Mouse (Mus musculus): ENCODE measurements at regions not wholly inside any gene's neighbourhood (a gene's known extent, or its start where the extent isn't known, plus 50 kb on each side); places are given as distances from the start of the nearest gene placed in this dataset.

GRCm38 (mm10) chr8:89632304-89632703 lies 588.3 kb upstream of the Sall1 start:
- WGBS = 83% methylated on average over 5 of the region's 5 CpGs
- no peak overlapping the region for H3K27ac ChIP-seq (ENCODE audit: control insufficient read depth, insufficient read depth, low read depth, low read length, poor library complexity)
- H3K4me1 ChIP-seq (ENCODE audit: control insufficient read depth, insufficient read depth, low read length) = no peaks in the 10 kb centered on the region; the same call in 1 of the 2 replicates
- H3K4me3 ChIP-seq (replicated peaks; ENCODE audit: control insufficient read depth, low read depth, low read length) = no peak overlapping the region
- TF ChIP-seq CTCF (IDR thresholded peaks at IDR 0.05; ENCODE audit: control insufficient read depth, insufficient read depth, low read length) = no peak
- no peak for TF ChIP-seq POLR2A (IDR thresholded peaks at IDR 0.05; ENCODE audit: borderline replicate concordance, control insufficient read depth, low read depth, low read length)

DNA sequence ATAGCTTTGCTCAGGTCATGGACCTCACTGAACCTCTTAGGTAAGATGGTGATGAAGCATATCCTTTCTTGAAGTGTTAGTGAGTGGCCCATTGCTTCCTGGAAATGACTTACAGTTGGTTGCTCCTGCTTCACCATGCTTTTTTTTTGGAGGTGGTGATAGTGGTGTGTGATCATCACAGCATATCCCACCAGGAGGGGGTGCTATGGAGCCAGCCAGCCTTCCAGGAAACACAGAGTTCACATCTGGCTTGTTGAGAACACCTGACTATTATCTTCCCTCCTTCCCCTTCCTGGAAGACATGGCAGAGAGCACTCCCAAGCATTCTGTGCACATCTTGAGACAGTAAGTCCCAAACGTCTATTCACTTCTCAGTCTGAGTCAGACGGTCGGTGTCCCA lies 586.6 kb upstream of the Sall1 start:
- TF ChIP-seq POLR2A (IDR thresholded peaks at IDR 0.05; ENCODE audit: borderline replicate concordance, control insufficient read depth, low read depth, low read length) = no peak
- TF ChIP-seq CTCF (IDR thresholded peaks at IDR 0.05; ENCODE audit: control insufficient read depth, insufficient read depth, low read length) = peak; percentile 59
- no peaks in the 10 kb centered on the region; the same call in 1 of the 2 replicates for H3K4me1 ChIP-seq (ENCODE audit: control insufficient read depth, insufficient read depth, low read length)
- 65% methylated on average over 3 of the region's 3 CpGs for WGBS
- no peak overlapping the region for H3K27ac ChIP-seq (ENCODE audit: control insufficient read depth, insufficient read depth, low read depth, low read length, poor library complexity)
- no peak overlapping the region for H3K4me3 ChIP-seq (replicated peaks; ENCODE audit: control insufficient read depth, low read depth, low read length)

DNA sequence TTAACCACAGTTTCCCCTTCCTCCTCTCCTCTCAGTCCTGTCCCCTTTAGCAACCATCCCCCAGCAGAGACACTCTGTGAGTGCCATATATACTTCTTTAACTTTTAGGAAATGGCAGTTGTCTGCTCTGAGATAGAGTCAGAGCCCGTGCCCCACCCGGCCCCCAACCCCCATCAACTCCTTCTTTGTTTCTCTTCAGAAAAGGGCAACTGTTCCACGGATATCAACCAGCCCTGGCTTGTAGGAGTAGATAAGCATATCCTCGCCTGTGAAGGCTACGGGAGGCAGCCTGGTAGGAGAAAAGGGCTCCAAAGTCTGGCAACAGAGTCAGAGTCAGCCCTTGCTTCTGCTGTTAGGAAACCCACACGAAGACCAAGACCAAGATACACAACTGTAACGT lies 574.1 kb upstream of the Sall1 start:
- H3K4me1 ChIP-seq (ENCODE audit: control insufficient read depth, insufficient read depth, low read length) = no peaks in the 10 kb centered on the region
- H3K27ac ChIP-seq (ENCODE audit: control insufficient read depth, insufficient read depth, low read depth, low read length, poor library complexity) = no peak overlapping the region
- 61% methylated on average over 7 of the region's 7 CpGs for WGBS
- TF ChIP-seq POLR2A (IDR thresholded peaks at IDR 0.05; ENCODE audit: borderline replicate concordance, control insufficient read depth, low read depth, low read length) (no peak), CTCF (IDR thresholded peaks at IDR 0.05; ENCODE audit: control insufficient read depth, insufficient read depth, low read length) (no peak)
- H3K4me3 ChIP-seq (replicated peaks; ENCODE audit: control insufficient read depth, low read depth, low read length) = no peak overlapping the region

GRCm38 (mm10) chr8:89615863-89616558 lies 572.0 kb upstream of the Sall1 start:
- no peak for TF ChIP-seq CTCF (IDR thresholded peaks at IDR 0.05; ENCODE audit: control insufficient read depth, insufficient read depth, low read length)
- TF ChIP-seq POLR2A (IDR thresholded peaks at IDR 0.05; ENCODE audit: borderline replicate concordance, control insufficient read depth, low read depth, low read length) = no peak
- no peak overlapping the region for H3K4me3 ChIP-seq (replicated peaks; ENCODE audit: control insufficient read depth, low read depth, low read length)
- WGBS = 73% methylated on average over 8 of the region's 8 CpGs
- H3K27ac ChIP-seq (ENCODE audit: control insufficient read depth, insufficient read depth, low read depth, low read length, poor library complexity) = no peak overlapping the region
- H3K4me1 ChIP-seq (ENCODE audit: control insufficient read depth, insufficient read depth, low read length) = no peaks in the 10 kb centered on the region

DNA sequence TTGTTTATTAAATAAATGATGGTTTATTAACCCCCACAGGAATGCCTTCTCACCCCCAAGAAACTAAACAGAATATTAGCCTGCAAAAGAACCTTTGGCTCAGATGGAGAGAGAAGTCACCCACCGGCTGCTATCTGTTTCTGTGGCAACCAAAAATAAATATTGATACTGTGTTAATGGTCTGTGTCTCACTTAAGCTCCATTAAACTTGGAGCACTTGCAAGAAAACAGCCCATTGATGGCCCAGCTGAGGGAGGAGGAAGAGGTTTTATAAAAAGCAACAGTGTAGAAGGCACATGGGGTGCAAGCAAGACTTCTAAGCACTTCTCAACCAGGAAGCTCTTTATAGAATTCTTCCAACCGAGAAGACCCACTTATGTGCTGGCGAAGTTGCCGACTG lies 565.1 kb upstream of the Sall1 start:
- Histone ChIP-seq H3K4me1 (ENCODE audit: control insufficient read depth, insufficient read depth, low read length) (no peaks in the 10 kb centered on the region), H3K27ac (ENCODE audit: control insufficient read depth, insufficient read depth, low read depth, low read length, poor library complexity) (no peak overlapping the region), H3K4me3 (replicated peaks; ENCODE audit: control insufficient read depth, low read depth, low read length) (no peak overlapping the region)
- TF ChIP-seq CTCF (IDR thresholded peaks at IDR 0.05; ENCODE audit: control insufficient read depth, insufficient read depth, low read length) (no peak), POLR2A (IDR thresholded peaks at IDR 0.05; ENCODE audit: borderline replicate concordance, control insufficient read depth, low read depth, low read length) (no peak)
- 68% methylated on average over 4 of the region's 4 CpGs for WGBS

GRCm38 (mm10) chr8:89605905-89606468 lies 562.0 kb upstream of the Sall1 start:
- H3K4me3 ChIP-seq (replicated peaks; ENCODE audit: control insufficient read depth, low read depth, low read length) = no peak overlapping the region
- no peaks in the 10 kb centered on the region for H3K4me1 ChIP-seq (ENCODE audit: control insufficient read depth, insufficient read depth, low read length)
- 81% methylated on average over 4 of the region's 4 CpGs for WGBS
- no peak overlapping the region for H3K27ac ChIP-seq (ENCODE audit: control insufficient read depth, insufficient read depth, low read depth, low read length, poor library complexity)
- TF ChIP-seq POLR2A (IDR thresholded peaks at IDR 0.05; ENCODE audit: borderline replicate concordance, control insufficient read depth, low read depth, low read length) (no peak), CTCF (IDR thresholded peaks at IDR 0.05; ENCODE audit: control insufficient read depth, insufficient read depth, low read length) (no peak)

- Histone ChIP-seq H3K27ac (ENCODE audit: control insufficient read depth, insufficient read depth, low read depth, low read length, poor library complexity) (no peak overlapping the region), H3K4me1 (ENCODE audit: control insufficient read depth, insufficient read depth, low read length) (no peaks in the 10 kb centered on the region), H3K4me3 (replicated peaks; ENCODE audit: control insufficient read depth, low read depth, low read length) (no peak overlapping the region)
- WGBS = 87% methylated on average over 3 of the region's 3 CpGs
- TF ChIP-seq CTCF (IDR thresholded peaks at IDR 0.05; ENCODE audit: control insufficient read depth, insufficient read depth, low read length) = no peak
- no peak for TF ChIP-seq POLR2A (IDR thresholded peaks at IDR 0.05; ENCODE audit: borderline replicate concordance, control insufficient read depth, low read depth, low read length)
Observed at GRCm38 (mm10) chr8:89604461-89604860, 560.5 kb upstream of the Sall1 start.

DNA sequence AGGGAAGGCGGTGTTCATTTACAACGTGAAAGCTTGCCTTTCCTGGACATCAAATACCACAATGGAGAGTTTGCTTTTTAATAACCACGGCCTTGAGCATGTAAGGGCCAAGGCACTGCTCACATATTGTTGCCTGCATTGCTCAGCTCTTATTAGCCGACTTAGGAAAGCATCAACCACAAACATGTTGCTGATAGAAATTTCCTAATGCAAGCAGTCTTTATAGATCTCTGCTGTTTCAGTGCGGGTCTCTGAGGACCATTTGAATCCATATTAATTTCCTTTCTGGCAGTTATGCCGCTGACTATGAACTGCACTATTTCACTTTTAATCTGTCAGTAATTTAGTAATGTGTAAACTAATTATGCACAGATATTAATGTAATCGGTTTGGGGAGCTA lies 552.4 kb upstream of the Sall1 start:
- Histone ChIP-seq H3K4me1 (ENCODE audit: control insufficient read depth, insufficient read depth, low read length) (no peaks in the 10 kb centered on the region), H3K27ac (ENCODE audit: control insufficient read depth, insufficient read depth, low read depth, low read length, poor library complexity) (no peak overlapping the region), H3K4me3 (replicated peaks; ENCODE audit: control insufficient read depth, low read depth, low read length) (no peak overlapping the region)
- TF ChIP-seq CTCF (IDR thresholded peaks at IDR 0.05; ENCODE audit: control insufficient read depth, insufficient read depth, low read length) (no peak), POLR2A (IDR thresholded peaks at IDR 0.05; ENCODE audit: borderline replicate concordance, control insufficient read depth, low read depth, low read length) (no peak)
- WGBS = 64% methylated on average over 7 of the region's 7 CpGs

Measured in bone marrow, adult 2 months (tissue).